Mouse (Mus musculus) thymus, adult 2 months (tissue): ENCODE measurements at regions not wholly inside any gene's neighbourhood (a gene's known extent, or its start where the extent isn't known, plus 50 kb on each side); places are given as distances from the start of the nearest gene placed in this dataset.

ENCODE experiments used
- CTCF ChIP-seq: fragments of 200-500 bp; IDR thresholded peaks from 2 replicates; pipeline ENCODE4 v1.5.1; 2012; ENCODE audit warnings: mild to moderate bottlenecking, control low read depth, low read length, moderate library complexity, borderline replicate concordance; ENCODE audit not compliant: control insufficient read depth, poor library complexity, insufficient read depth; ENCODE audit errors: extremely low read depth
- POLR2A ChIP-seq: fragments of 200-500 bp; IDR thresholded peaks from 2 replicates; pipeline ENCODE4 v1.6.1; 2012; ENCODE audit warnings: mild to moderate bottlenecking, low read length, control low read depth, moderate library complexity; ENCODE audit not compliant: control insufficient read depth, poor library complexity, insufficient read depth; ENCODE audit errors: extremely low read depth

DNA sequence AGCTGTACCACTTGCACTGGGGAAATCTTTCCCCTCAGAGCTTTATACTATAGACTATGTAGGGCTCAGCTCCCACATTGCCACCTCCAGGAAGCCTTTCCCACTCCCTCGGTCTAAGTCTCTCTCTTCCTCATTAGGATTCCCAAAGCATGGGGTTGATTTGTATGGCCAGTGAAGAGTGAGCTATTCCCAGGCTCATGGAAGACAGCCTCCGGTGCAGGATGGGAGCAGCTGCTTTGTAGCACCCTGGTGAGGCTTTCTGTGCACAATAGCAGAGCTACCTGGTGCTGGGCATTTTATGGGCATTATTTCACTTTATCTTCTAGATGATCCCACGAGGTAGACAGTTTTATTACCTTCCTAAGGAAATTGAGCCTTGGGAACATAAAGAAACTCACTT, 717.8 kb upstream of the Gm19410 start:
- TF ChIP-seq CTCF = no peak
- no peak for TF ChIP-seq POLR2A
